Mouse (Mus musculus) common myeloid progenitor, adult 5-6 weeks (primary cell): ENCODE measurements around the gene Itgb7. TPM values are rescaled to one million over a fixed set of nuclear protein-coding genes. Genes with fewer than 3 reads are reported as not detected.
A peak's percentile ranks its signal among the peaks of the same experiment; 100 is the strongest.

Source experiments
- ATAC-seq: replicated peaks from 2 replicates; pipeline ENCODE4 v1.8.0; 2016; ENCODE audit warnings: low read depth, mild to moderate bottlenecking, moderate TSS enrichment, inconsistent platforms; ENCODE audit not compliant: poor library complexity, severe bottlenecking
- total RNA-seq: library from RNA; stranded (forward); fragments of 200-1000, 187-1606 nt; gene quantifications from 2 replicates; pipeline ENCODE4 v1.2.3, GENCODE M21; 2017

Itgb7 gene
- total RNA-seq, 1 experiment from 2014 or later = 81.3 TPM

- ATAC-seq = no peak
Observed at GRCm38 (mm10) chr15:102249967-102250366, 18.2 kb upstream of the Itgb7 start.

- ATAC-seq = no peak
Observed at GRCm38 (mm10) chr15:102249251-102249691, 17.5 kb upstream of the Itgb7 start.

- ATAC-seq = no peak
Observed at GRCm38 (mm10) chr15:102248812-102249191, 17.1 kb upstream of the Itgb7 start.

GRCm38 (mm10) chr15:102248131-102248811 is 16.5 kb upstream of the Itgb7 start:
- ATAC-seq = no peak

- ATAC-seq = peak; percentile 2; the same call in 1 of the 2 replicates
Observed at GRCm38 (mm10) chr15:102247252-102248130, 15.7 kb upstream of the Itgb7 start.

- peak; percentile 37 for ATAC-seq
Observed at GRCm38 (mm10) chr15:102246866-102247251, 15.1 kb upstream of the Itgb7 start.

GRCm38 (mm10) chr15:102245891-102246741 is 14.4 kb upstream of the Itgb7 start:
- peak; percentile 33 for ATAC-seq

GRCm38 (mm10) chr15:102245461-102245881 is 13.7 kb upstream of the Itgb7 start:
- no peak for ATAC-seq

GRCm38 (mm10) chr15:102244306-102245191 is 12.8 kb upstream of the Itgb7 start:
- no peak for ATAC-seq

- peak; percentile 75 for ATAC-seq
Observed at GRCm38 (mm10) chr15:102243229-102244190, 11.8 kb upstream of the Itgb7 start.

- ATAC-seq = no peak
Observed at GRCm38 (mm10) chr15:102242404-102243228, 10.9 kb upstream of the Itgb7 start.

- ATAC-seq = no peak
Observed at GRCm38 (mm10) chr15:102240607-102241006, 8.9 kb upstream of the Itgb7 start.

- no peak for ATAC-seq
Observed at GRCm38 (mm10) chr15:102239851-102240250, 8.1 kb upstream of the Itgb7 start.

- ATAC-seq = peak; percentile 49
Observed at GRCm38 (mm10) chr15:102239260-102239590, 7.5 kb upstream of the Itgb7 start.

- no peak for ATAC-seq
Observed at GRCm38 (mm10) chr15:102238543-102239259, 7.0 kb upstream of the Itgb7 start.

- ATAC-seq = no peak
Observed at GRCm38 (mm10) chr15:102235371-102236027, 3.8 kb upstream of the Itgb7 start.
